Mouse (Mus musculus): Measurements from ENCODE around the gene Col4a5.

DNA sequence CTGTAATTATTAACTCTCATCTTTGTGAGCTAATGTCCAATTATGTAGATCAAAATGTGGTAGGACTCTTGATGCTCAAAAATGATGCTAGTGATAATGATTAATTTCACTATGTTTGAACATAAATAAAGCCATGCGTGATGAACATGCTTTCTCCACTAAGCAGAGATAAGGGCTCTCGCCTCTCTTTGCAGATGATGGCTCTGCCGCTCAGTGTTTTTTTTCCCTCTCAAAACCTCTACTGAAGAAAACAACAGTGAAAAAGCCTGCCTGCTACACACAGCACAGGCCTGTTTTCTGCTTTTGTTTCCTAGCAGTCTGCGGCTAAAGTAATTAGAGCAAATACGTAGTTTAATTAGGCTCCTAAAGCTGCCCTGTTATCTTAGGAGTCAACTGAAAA, 254.4 kb downstream of the Col4a5 start:
- TF ChIP-seq ZC3H11A (IDR thresholded peaks at IDR 0.05; ENCODE audit: borderline replicate concordance, low read depth, low read length) (no peak), ZNF384 (IDR thresholded peaks at IDR 0.05; ENCODE audit: low read depth, low read length) (no peak), MAFK (IDR thresholded peaks at IDR 0.05; ENCODE audit: insufficient read depth, low read depth, low read length) (no peak), HCFC1 (IDR thresholded peaks at IDR 0.05; ENCODE audit: borderline replicate concordance, insufficient read depth, low read length) (no peak), CHD2 (IDR thresholded peaks at IDR 0.05; ENCODE audit: low read depth, low read length) (no peak)
